Mouse (Mus musculus) embryonic facial prominence, embryonic 13.5 days (tissue): Measurements from ENCODE around the gene Tmem50b. TPM values are rescaled to one million over a fixed set of nuclear protein-coding genes. Genes with fewer than 3 reads are reported as not detected.

Experiments used
- ATAC-seq: fragments of 200-750 bp; cut with Nextera tagmentation; 2 replicates; pipeline ENCODE4 v1.8.0; 2017; ENCODE audit warnings: low read depth; ENCODE audit not compliant: insufficient number of reproducible peaks, insufficient read depth, low FRiP score, low TSS enrichment
- H3K27ac ChIP-seq: fragments of 300-500 bp; sonication (generic); 2 replicates; pipeline ENCODE4 v1.5.1; 2015; ENCODE audit warnings: moderate library complexity, mild to moderate bottlenecking, inconsistent platforms
- H3K27me3 ChIP-seq: fragments of 300-500 bp; sonication (generic); 2 replicates; pipeline ENCODE4 v1.6.1; 2015; ENCODE audit warnings: mild to moderate bottlenecking, inconsistent platforms
- H3K36me3 ChIP-seq: fragments of 300-500 bp; sonication (generic); 2 replicates; pipeline ENCODE4 v1.6.1; 2015; ENCODE audit warnings: mild to moderate bottlenecking, inconsistent platforms
- H3K4me1 ChIP-seq: fragments of 300-500 bp; sonication (generic); 2 replicates; pipeline ENCODE4 v1.6.1; 2015; ENCODE audit warnings: inconsistent platforms
- H3K4me2 ChIP-seq: fragments of 300-500 bp; sonication (generic); 2 replicates; pipeline ENCODE4 v1.6.1; 2015; ENCODE audit warnings: moderate library complexity, mild to moderate bottlenecking, inconsistent platforms
- H3K4me3 ChIP-seq: fragments of 300-500 bp; sonication (generic); 2 replicates; pipeline ENCODE4 v1.5.1; 2015; ENCODE audit warnings: mild to moderate bottlenecking, inconsistent platforms
- H3K9ac ChIP-seq: fragments of 300-500 bp; sonication (generic); 2 replicates; pipeline ENCODE4 v1.6.1; 2015; ENCODE audit warnings: mild to moderate bottlenecking, inconsistent platforms
- H3K9me3 ChIP-seq: fragments of 300-500 bp; sonication (generic); 2 replicates; pipeline ENCODE4 v1.6.1; 2016; ENCODE audit warnings: inconsistent platforms
- WGBS: fragments of 180-500 bp; shearing (Covaris S2); methylation state at CpG from one replicate; pipeline ENCODE4 v1.1.7; 2015; ENCODE audit warnings: mixed read lengths; 5-methylcytosine and 5-hydroxymethylcytosine counted together
- polyA plus RNA-seq: library from polyadenylated mRNA; unstranded; fragments of >200 nt; fragmentation: Nextera tagmentation; extraction: Ambion mirVana; gene quantifications from 2 replicates; pipeline ENCODE4 v1.2.1, GENCODE M21; 2015

The Tmem50b gene
- polyA plus RNA-seq, 1 experiment from 2014 or later, result 30.7 TPM

DNA sequence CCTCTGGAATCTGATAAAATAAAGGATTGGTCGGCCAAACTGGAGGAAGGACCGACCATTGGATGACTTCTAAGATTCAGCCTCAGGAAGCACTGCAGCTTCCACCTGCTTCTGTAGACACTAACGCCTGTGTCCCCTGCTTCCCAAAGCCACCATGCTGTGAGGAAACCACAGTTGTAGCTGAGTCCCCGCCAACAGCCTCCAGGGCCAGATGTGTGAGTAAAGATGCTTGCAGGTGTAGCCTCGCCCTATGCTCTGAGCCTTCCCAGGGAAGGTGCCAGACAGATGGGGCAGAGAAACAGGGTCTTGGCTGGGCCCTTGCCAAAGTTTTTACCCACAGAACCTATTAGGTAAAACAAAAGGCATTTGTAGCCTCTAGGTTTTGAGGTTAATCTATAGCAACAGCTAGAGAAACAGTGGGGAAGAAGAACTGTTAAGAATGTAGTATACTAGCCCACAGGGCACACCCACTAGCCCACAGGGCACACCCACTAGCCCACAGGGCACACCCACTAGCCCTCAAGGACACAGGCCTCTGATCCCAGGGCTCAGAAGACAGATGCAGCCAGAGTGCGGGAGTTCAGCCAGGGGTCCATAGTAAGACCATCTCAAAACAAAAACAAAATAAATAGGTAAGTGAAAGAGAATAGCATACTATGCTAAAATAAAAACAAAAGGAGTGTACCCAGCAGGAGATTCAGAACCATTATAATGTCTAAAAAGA, 9.7 kb downstream of the Tmem50b start:
- no peaks in the 10 kb centered on the region for H3K27me3 ChIP-seq
- H3K36me3 ChIP-seq, result peaks cover 18% of the 10 kb centered on the region
- 56% methylated on average over 6 of the region's 6 CpGs for WGBS
- no peak overlapping the region for H3K27ac ChIP-seq
- H3K9ac ChIP-seq, result no peak overlapping the region
- peaks cover 1% of the 10 kb centered on the region for H3K4me1 ChIP-seq
- no peak for ATAC-seq
- H3K4me3 ChIP-seq, result no peak overlapping the region
- no peak overlapping the region for H3K4me2 ChIP-seq
- no peaks in the 10 kb centered on the region for H3K9me3 ChIP-seq

- Histone ChIP-seq H3K27ac (no peak overlapping the region), H3K27me3 (no peaks in the 10 kb centered on the region), H3K4me3 (no peak overlapping the region), H3K36me3 (peaks cover 22% of the 10 kb centered on the region), H3K9me3 (no peaks in the 10 kb centered on the region), H3K9ac (no peak overlapping the region), H3K4me2 (no peak overlapping the region), H3K4me1 (no peaks in the 10 kb centered on the region; the same call in 1 of the 2 replicates)
- 89% methylated on average over 6 of the region's 6 CpGs for WGBS
- ATAC-seq, result no peak
Observed at GRCm38 (mm10) chr16:91586244-91586643, 11.4 kb downstream of the Tmem50b start.

GRCm38 (mm10) chr16:91585617-91586016, 12.0 kb downstream of the Tmem50b start:
- Histone ChIP-seq H3K9me3 (no peaks in the 10 kb centered on the region), H3K4me3 (no peak overlapping the region), H3K9ac (no peak overlapping the region), H3K27me3 (no peaks in the 10 kb centered on the region), H3K36me3 (peaks cover 26% of the 10 kb centered on the region), H3K4me2 (no peak overlapping the region), H3K4me1 (no peaks in the 10 kb centered on the region; the same call in 1 of the 2 replicates), H3K27ac (no peak overlapping the region)
- 90% methylated on average over 5 of the region's 5 CpGs for WGBS
- ATAC-seq, result no peak

DNA sequence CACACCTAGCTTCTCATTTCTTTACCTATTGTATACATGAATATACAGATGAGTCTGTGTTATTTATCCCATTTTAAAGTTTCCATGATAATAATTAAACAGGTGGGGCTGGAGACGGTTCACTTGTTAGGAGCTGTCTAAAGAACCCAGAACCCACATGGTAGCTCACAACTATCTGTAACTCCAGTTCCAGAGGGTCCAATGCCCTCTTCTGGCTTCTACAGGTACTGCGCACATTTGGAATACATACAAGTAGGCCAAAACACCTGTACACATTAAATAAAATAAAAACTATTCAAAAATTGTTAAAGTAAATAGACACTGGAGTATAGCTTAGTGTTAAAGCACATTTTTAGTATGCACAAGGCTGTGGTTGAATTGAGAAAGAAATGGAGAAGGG, 15.3 kb downstream of the Tmem50b start:
- Histone ChIP-seq H3K4me1 (no peaks in the 10 kb centered on the region), H3K36me3 (peaks cover 30% of the 10 kb centered on the region), H3K4me2 (no peak overlapping the region), H3K4me3 (no peak overlapping the region), H3K27me3 (no peaks in the 10 kb centered on the region), H3K9ac (no peak overlapping the region), H3K9me3 (no peaks in the 10 kb centered on the region), H3K27ac (no peak overlapping the region)
- ATAC-seq, result no peak
- 62% methylated on average over 2 of the region's 2 CpGs for WGBS

GRCm38 (mm10) chr16:91578980-91579720, 18.4 kb downstream of the Tmem50b start:
- 75% methylated on average over 14 of the region's 14 CpGs for WGBS
- no peak for ATAC-seq
- H3K9me3 ChIP-seq, result no peaks in the 10 kb centered on the region
- H3K27me3 ChIP-seq, result no peaks in the 10 kb centered on the region
- H3K27ac ChIP-seq, result no peak overlapping the region
- H3K4me2 ChIP-seq, result no peak overlapping the region
- no peaks in the 10 kb centered on the region for H3K4me1 ChIP-seq
- H3K9ac ChIP-seq, result no peak overlapping the region
- peaks cover 32% of the 10 kb centered on the region for H3K36me3 ChIP-seq
- no peak overlapping the region for H3K4me3 ChIP-seq

DNA sequence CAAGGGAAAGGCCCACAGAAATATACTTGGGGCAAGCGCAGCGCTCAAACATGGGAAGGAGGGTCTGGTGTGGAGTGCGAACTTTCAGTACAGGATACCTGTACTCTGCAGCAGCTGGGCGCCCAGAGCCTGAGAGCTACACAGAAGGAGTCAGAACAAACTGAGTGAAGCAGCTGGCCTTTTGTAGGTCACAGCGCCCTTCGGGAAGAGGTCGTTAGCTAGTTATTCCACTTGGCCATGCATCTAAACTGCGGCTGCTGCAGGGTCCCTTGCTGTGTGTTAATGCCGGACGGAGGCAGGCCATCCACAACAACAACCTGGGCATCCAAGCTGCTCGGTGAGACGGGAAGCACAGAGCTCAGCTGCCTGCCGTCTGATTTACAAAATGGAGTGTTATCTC, 22.4 kb downstream of the Tmem50b start:
- Histone ChIP-seq H3K9ac (no peak overlapping the region), H3K4me1 (no peaks in the 10 kb centered on the region), H3K36me3 (peaks cover 33% of the 10 kb centered on the region), H3K27me3 (no peaks in the 10 kb centered on the region), H3K27ac (no peak overlapping the region), H3K4me3 (no peak overlapping the region), H3K4me2 (no peak overlapping the region), H3K9me3 (no peaks in the 10 kb centered on the region)
- no peak for ATAC-seq
- 79% methylated on average over 13 of the region's 13 CpGs for WGBS

- Histone ChIP-seq H3K27ac (no peak overlapping the region), H3K4me3 (no peak overlapping the region), H3K9me3 (no peaks in the 10 kb centered on the region), H3K36me3 (peaks cover 21% of the 10 kb centered on the region; the same call in 1 of the 2 replicates), H3K4me2 (no peak overlapping the region), H3K9ac (no peak overlapping the region), H3K4me1 (peaks cover 7% of the 10 kb centered on the region; the same call in 1 of the 2 replicates), H3K27me3 (no peaks in the 10 kb centered on the region)
- no peak for ATAC-seq
- 75% methylated on average over 3 of the region's 3 CpGs for WGBS
Observed at GRCm38 (mm10) chr16:91571105-91571504, 26.5 kb downstream of the Tmem50b start.

GRCm38 (mm10) chr16:91568960-91569359, 28.6 kb downstream of the Tmem50b start:
- H3K4me3 ChIP-seq, result no peak overlapping the region
- no peaks in the 10 kb centered on the region for H3K27me3 ChIP-seq
- H3K27ac ChIP-seq, result no peak overlapping the region
- H3K4me1 ChIP-seq, result peaks cover 7% of the 10 kb centered on the region; the same call in 1 of the 2 replicates
- no peak for ATAC-seq
- H3K36me3 ChIP-seq, result peaks cover 19% of the 10 kb centered on the region
- no peak overlapping the region for H3K9ac ChIP-seq
- H3K4me2 ChIP-seq, result no peak overlapping the region
- H3K9me3 ChIP-seq, result no peaks in the 10 kb centered on the region
- WGBS, result 89% methylated on average over 10 of the region's 10 CpGs

DNA sequence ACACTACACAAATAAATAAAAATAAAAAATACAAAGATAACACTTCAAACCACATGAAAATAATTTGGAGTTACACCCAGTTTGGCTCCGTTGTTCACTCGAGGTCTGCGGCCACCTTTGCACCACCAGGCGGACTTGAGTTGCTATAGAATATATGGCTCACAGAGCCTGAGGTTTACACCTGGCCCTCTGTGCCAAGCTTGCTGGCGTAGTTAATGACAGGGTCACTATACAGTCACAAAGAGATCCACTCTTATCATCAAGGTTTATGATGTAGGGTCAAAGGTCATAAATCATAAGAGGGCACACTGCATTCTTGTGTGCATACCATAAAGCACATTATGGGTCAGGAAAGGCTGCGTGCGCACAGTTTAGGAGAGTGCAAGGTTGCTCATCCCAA, 31.6 kb downstream of the Tmem50b start:
- Histone ChIP-seq H3K27me3 (no peaks in the 10 kb centered on the region), H3K4me1 (peaks cover 7% of the 10 kb centered on the region; the same call in 1 of the 2 replicates), H3K36me3 (peaks cover 38% of the 10 kb centered on the region), H3K4me3 (no peak overlapping the region), H3K27ac (no peak overlapping the region), H3K9me3 (no peaks in the 10 kb centered on the region), H3K9ac (no peak overlapping the region), H3K4me2 (no peak overlapping the region)
- WGBS, result 86% methylated on average over 7 of the region's 7 CpGs
- ATAC-seq, result no peak

GRCm38 (mm10) chr16:91565292-91565951, 32.2 kb downstream of the Tmem50b start:
- Histone ChIP-seq H3K27me3 (no peaks in the 10 kb centered on the region), H3K9ac (no peak overlapping the region), H3K36me3 (peaks cover 42% of the 10 kb centered on the region), H3K9me3 (no peaks in the 10 kb centered on the region), H3K4me1 (peaks cover 7% of the 10 kb centered on the region; the same call in 1 of the 2 replicates), H3K4me2 (no peak overlapping the region), H3K27ac (no peak overlapping the region), H3K4me3 (no peak overlapping the region)
- 80% methylated on average over 9 of the region's 9 CpGs for WGBS
- ATAC-seq, result no peak

- 84% methylated on average over 4 of the region's 4 CpGs for WGBS
- no peak overlapping the region for H3K4me2 ChIP-seq
Observed at GRCm38 (mm10) chr16:91564580-91565291, 32.9 kb downstream of the Tmem50b start.

More at GRCm38 (mm10) chr16:91564580-91565291, 32.9 kb downstream of the Tmem50b start:
- Histone ChIP-seq H3K9me3 (no peaks in the 10 kb centered on the region), H3K27me3 (no peaks in the 10 kb centered on the region), H3K4me1 (peaks cover 7% of the 10 kb centered on the region; the same call in 1 of the 2 replicates), H3K27ac (no peak overlapping the region), H3K9ac (no peak overlapping the region), H3K4me3 (no peak overlapping the region), H3K36me3 (peaks cover 49% of the 10 kb centered on the region)
- no peak for ATAC-seq
